Comparison of ENCODE assay signal across 9 mouse cellular contexts in genomic region chr2:158965003-158965665, GRCm38 (mm10).
DNase-seq lines count a peak whose midpoint lies in the region; ATAC-seq and TF ChIP-seq lines count a peak whose summit lies in the region.
"Had no signal": no experiment of that assay in that cellular context is flagged by ENCODE, and none has a peak within 500 bp of the region (broad histone marks: within the 10 kb centered on the region; RNA-seq: fewer than 3 reads in every experiment).

No protein-coding gene starts in this region.

- 60% methylated on average over 6 of the region's 6 CpGs for WGBS in midbrain, postnatal 0 days
- WGBS in midbrain, embryonic 16.5 days, result 70% methylated on average over 6 of the region's 6 CpGs
- 86% methylated on average over 6 of the region's 6 CpGs for WGBS in limb, embryonic 10.5 days

- H3K9me3 ChIP-seq in midbrain, postnatal 0 days (ENCODE audit: low read length), result no peaks in the 10 kb centered on the region
- H3K9me3 ChIP-seq in midbrain, embryonic 16.5 days (replicated peaks; ENCODE audit: control insufficient read depth, low read length, poor library complexity, severe bottlenecking), result no peaks in the 10 kb centered on the region
- no peaks in the 10 kb centered on the region for H3K9me3 ChIP-seq in limb, embryonic 10.5 days (replicated peaks)
- H3K9me3 ChIP-seq: heart, embryonic 15.5 days had no signal

- H3K4me3 ChIP-seq in midbrain, postnatal 0 days (ENCODE audit: low read depth, low read length), result no peak overlapping the region
- H3K4me3 ChIP-seq in midbrain, embryonic 16.5 days (ENCODE audit: low read depth, low read length), result no peak overlapping the region
- no peak overlapping the region for H3K4me3 ChIP-seq in limb, embryonic 10.5 days
- H3K4me3 ChIP-seq: heart, embryonic 15.5 days; myocyte had no signal

- no peak for TF ChIP-seq CTCF in midbrain, postnatal 0 days (IDR thresholded peaks at IDR 0.05)

- no peaks in the 10 kb centered on the region for H3K4me1 ChIP-seq in midbrain, postnatal 0 days (ENCODE audit: insufficient read depth, low read length)
- H3K4me1 ChIP-seq in midbrain, embryonic 16.5 days (ENCODE audit: control insufficient read depth, insufficient read depth, low read length), result no peaks in the 10 kb centered on the region
- no peaks in the 10 kb centered on the region for H3K4me1 ChIP-seq in limb, embryonic 10.5 days
- H3K4me1 ChIP-seq: heart, embryonic 15.5 days had no signal

- no peak overlapping the region for H3K27ac ChIP-seq in midbrain, postnatal 0 days (ENCODE audit: low read depth, low read length)
- no peak overlapping the region for H3K27ac ChIP-seq in midbrain, embryonic 16.5 days (ENCODE audit: low read length)
- no peak overlapping the region for H3K27ac ChIP-seq in limb, embryonic 10.5 days
- H3K27ac ChIP-seq: heart, embryonic 15.5 days had no signal

- no peaks in the 10 kb centered on the region for H3K36me3 ChIP-seq in midbrain, postnatal 0 days (ENCODE audit: insufficient read depth, low read length)
- H3K36me3 ChIP-seq in midbrain, embryonic 16.5 days (ENCODE audit: control insufficient read depth, insufficient read depth, low read length), result no peaks in the 10 kb centered on the region
- no peaks in the 10 kb centered on the region for H3K36me3 ChIP-seq in limb, embryonic 10.5 days
- H3K36me3 ChIP-seq: heart, embryonic 15.5 days had no signal

- H3K4me2 ChIP-seq in midbrain, postnatal 0 days (ENCODE audit: low read depth, low read length, poor library complexity, severe bottlenecking), result no peak overlapping the region
- H3K4me2 ChIP-seq in midbrain, embryonic 16.5 days (ENCODE audit: low read length), result no peak overlapping the region
- H3K4me2 ChIP-seq: heart, embryonic 15.5 days had no signal

- H3K9ac ChIP-seq in midbrain, postnatal 0 days (replicated peaks; ENCODE audit: low read length, poor library complexity, severe bottlenecking), result no peak overlapping the region
- H3K9ac ChIP-seq in midbrain, embryonic 16.5 days (ENCODE audit: low read depth, low read length), result no peak overlapping the region
- H3K9ac ChIP-seq: heart, embryonic 15.5 days had no signal

- peak; percentile 77 for DNase-seq in midbrain, postnatal 0 days (ENCODE audit: low spot score)
- peak; percentile 63 to 79 for DNase-seq in frontal cortex, postnatal 10 days (ENCODE audit: low spot score in 2 of 2)
- peak; percentile 80 to 92 for DNase-seq in layer of hippocampus, postnatal 14 days (ENCODE audit: low spot score in 2 of 2)
- peak; percentile 2 for DNase-seq in ovary, postnatal 10 days (ENCODE audit: low spot score)
- DNase-seq in gastrocnemius, adult 18-20 months (ENCODE audit: low spot score), result no peak
- no peak for DNase-seq in limb, embryonic 10.5 days (ENCODE audit: low spot score)

- no peaks in the 10 kb centered on the region for H3K27me3 ChIP-seq in midbrain, postnatal 0 days (ENCODE audit: insufficient read depth, low read length)
- H3K27me3 ChIP-seq in midbrain, embryonic 16.5 days (ENCODE audit: control insufficient read depth, insufficient read depth, low read depth, low read length), result no peaks in the 10 kb centered on the region
- no peaks in the 10 kb centered on the region for H3K27me3 ChIP-seq in limb, embryonic 10.5 days (ENCODE audit: low read depth, poor library complexity, severe bottlenecking)
- H3K27me3 ChIP-seq: heart, embryonic 15.5 days had no signal

- no peak for ATAC-seq in midbrain, postnatal 0 days (ENCODE audit: low FRiP score)
- no peak for ATAC-seq in midbrain, embryonic 16.5 days

Comparison
In these comparisons a context has a peak if more than half of its experiments do, and no peak if none do; other contexts are left out.
1. DNase-seq: peak in midbrain, postnatal 0 days (single experiment), frontal cortex, postnatal 10 days (2 of 2), layer of hippocampus, postnatal 14 days (2 of 2) and ovary, postnatal 10 days (single experiment); none in gastrocnemius, adult 18-20 months (single experiment) and limb, embryonic 10.5 days (single experiment).